Mouse (Mus musculus): ENCODE measurements around the gene Dcxr. TPM values are rescaled to one million over a fixed set of nuclear protein-coding genes. Genes with fewer than 3 reads are reported as not detected.
A peak's percentile ranks its signal among the peaks of the same experiment; 100 is the strongest.

Gene Dcxr
- total RNA-seq, 2 experiments from 2014 or later, result 3.4 to 3.7 TPM

GRCm38 (mm10) chr11:120729432-120730050 lies 2.5 kb upstream of the Dcxr start:
- DNase-seq, result peak; percentile 24

- no peak for DNase-seq
Measured at GRCm38 (mm10) chr11:120728530-120729240, 1.6 kb upstream of the Dcxr start.

GRCm38 (mm10) chr11:120727564-120727963 lies 483 bp upstream of the Dcxr start:
- DNase-seq, result no peak

GRCm38 (mm10) chr11:120726243-120727168 lies 575 bp downstream of the Dcxr start:
- DNase-seq, result no peak

- DNase-seq, result no peak
Measured at GRCm38 (mm10) chr11:120723509-120723908, 3.6 kb downstream of the Dcxr start.

- DNase-seq, result no peak
Measured at GRCm38 (mm10) chr11:120722761-120723382, 4.2 kb downstream of the Dcxr start.

- DNase-seq, result no peak
Measured at GRCm38 (mm10) chr11:120722067-120722630, 4.9 kb downstream of the Dcxr start.

- DNase-seq, result peak; percentile 70
Measured at GRCm38 (mm10) chr11:120721124-120722066, 5.7 kb downstream of the Dcxr start, which contains the start of gene Rac3. TSS of gene Rac3 (plus strand) at chr11:120721470.

- DNase-seq, result peak; percentile 96
Measured at GRCm38 (mm10) chr11:120720450-120720849, 6.6 kb downstream of the Dcxr start.

- no peak for DNase-seq
Measured at GRCm38 (mm10) chr11:120719841-120720376, 7.2 kb downstream of the Dcxr start.

GRCm38 (mm10) chr11:120719242-120719641 lies 7.8 kb downstream of the Dcxr start:
- DNase-seq, result no peak

- no peak for DNase-seq
Measured at GRCm38 (mm10) chr11:120715131-120715530, 11.9 kb downstream of the Dcxr start.

GRCm38 (mm10) chr11:120714546-120714945 lies 12.5 kb downstream of the Dcxr start:
- no peak for DNase-seq

- DNase-seq, result peak; percentile 89
Measured at GRCm38 (mm10) chr11:120713580-120714518, 13.2 kb downstream of the Dcxr start, which contains the start of the genes Cenpx and Lrrc45. TSS of gene Cenpx (minus strand) at chr11:120713738. TSS of gene Lrrc45 (plus strand) at chr11:120713925.

- DNase-seq, result peak; percentile 71
Measured at GRCm38 (mm10) chr11:120712771-120713568, 14.1 kb downstream of the Dcxr start.

GRCm38 (mm10) chr11:120711980-120712604 lies 15.0 kb downstream of the Dcxr start:
- DNase-seq, result no peak

GRCm38 (mm10) chr11:120710672-120711071 lies 16.4 kb downstream of the Dcxr start:
- no peak for DNase-seq

- DNase-seq, result no peak
Measured at GRCm38 (mm10) chr11:120709551-120709950, 17.5 kb downstream of the Dcxr start.
